Mouse (Mus musculus): ENCODE measurements around the gene Ctrb1.

Ctrb1 gene

GRCm38 (mm10) chr8:111705222-111705621, 14.4 kb upstream of the Ctrb1 start:
- Histone ChIP-seq H3K27me3 (ENCODE audit: insufficient read depth, low read length) (peaks cover 6% of the 10 kb centered on the region; the same call in 1 of the 2 replicates), H3K9me3 (ENCODE audit: low read length) (no peaks in the 10 kb centered on the region), H3K4me3 (replicated peaks; ENCODE audit: low read length) (0 out of 2 replicates have a peak overlapping the region, but pooled peaks have one; percentile 0), H3K4me1 (replicated peaks; ENCODE audit: low read depth, low read length) (peaks cover 48% of the 10 kb centered on the region), H3K36me3 (ENCODE audit: insufficient read depth, low read length) (peaks cover 21% of the 10 kb centered on the region)
- TF ChIP-seq CTCF (conservative IDR thresholded peaks at IDR 0.05; ENCODE audit: low read length) (no peak), POU5F1 (IDR thresholded peaks at IDR 0.05; ENCODE audit: borderline replicate concordance, low read length) (no peak), NANOG (IDR thresholded peaks at IDR 0.05; ENCODE audit: borderline replicate concordance, low read length) (no peak)

GRCm38 (mm10) chr8:111704585-111704984, 13.8 kb upstream of the Ctrb1 start:
- peaks cover 6% of the 10 kb centered on the region; the same call in 1 of the 2 replicates for H3K27me3 ChIP-seq (ENCODE audit: insufficient read depth, low read length)
- H3K4me3 ChIP-seq (replicated peaks; ENCODE audit: low read length) = no peak overlapping the region
- no peaks in the 10 kb centered on the region for H3K9me3 ChIP-seq (ENCODE audit: low read length)
- peaks cover 52% of the 10 kb centered on the region for H3K4me1 ChIP-seq (replicated peaks; ENCODE audit: low read depth, low read length)
- no peak for TF ChIP-seq POU5F1 (IDR thresholded peaks at IDR 0.05; ENCODE audit: borderline replicate concordance, low read length)
- TF ChIP-seq CTCF (conservative IDR thresholded peaks at IDR 0.05; ENCODE audit: low read length) = no peak
- no peak for TF ChIP-seq NANOG (IDR thresholded peaks at IDR 0.05; ENCODE audit: borderline replicate concordance, low read length)
- peaks cover 15% of the 10 kb centered on the region for H3K36me3 ChIP-seq (ENCODE audit: insufficient read depth, low read length)

DNA sequence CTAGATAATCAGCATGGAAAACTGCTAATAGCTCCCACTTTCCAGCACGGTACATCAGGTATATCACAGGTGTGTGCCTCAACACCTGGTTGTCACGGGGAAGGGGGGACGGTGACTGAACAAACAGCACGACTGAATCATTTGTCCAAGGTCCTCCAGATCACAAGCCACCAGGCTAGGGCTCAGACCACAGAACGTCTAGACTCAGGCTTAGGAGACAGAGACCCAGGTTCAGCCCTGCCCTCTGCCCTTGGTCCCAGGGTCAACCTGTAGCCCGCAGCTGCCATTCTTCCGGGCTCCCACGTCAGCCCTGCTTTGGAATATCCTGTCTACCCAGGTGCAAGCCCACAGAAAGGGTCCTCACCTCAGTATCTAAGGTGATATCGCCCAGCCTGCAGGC, 10.6 kb upstream of the Ctrb1 start:
- no peak overlapping the region for H3K4me3 ChIP-seq (replicated peaks; ENCODE audit: low read length)
- TF ChIP-seq CTCF (conservative IDR thresholded peaks at IDR 0.05; ENCODE audit: low read length) (no peak), NANOG (IDR thresholded peaks at IDR 0.05; ENCODE audit: borderline replicate concordance, low read length) (no peak)
- peaks cover 53% of the 10 kb centered on the region for H3K4me1 ChIP-seq (replicated peaks; ENCODE audit: low read depth, low read length)
- H3K9me3 ChIP-seq (ENCODE audit: low read length) = no peaks in the 10 kb centered on the region
- H3K27me3 ChIP-seq (ENCODE audit: insufficient read depth, low read length) = peaks cover 7% of the 10 kb centered on the region; the same call in 1 of the 2 replicates
- H3K36me3 ChIP-seq (ENCODE audit: insufficient read depth, low read length) = no peaks in the 10 kb centered on the region

DNA sequence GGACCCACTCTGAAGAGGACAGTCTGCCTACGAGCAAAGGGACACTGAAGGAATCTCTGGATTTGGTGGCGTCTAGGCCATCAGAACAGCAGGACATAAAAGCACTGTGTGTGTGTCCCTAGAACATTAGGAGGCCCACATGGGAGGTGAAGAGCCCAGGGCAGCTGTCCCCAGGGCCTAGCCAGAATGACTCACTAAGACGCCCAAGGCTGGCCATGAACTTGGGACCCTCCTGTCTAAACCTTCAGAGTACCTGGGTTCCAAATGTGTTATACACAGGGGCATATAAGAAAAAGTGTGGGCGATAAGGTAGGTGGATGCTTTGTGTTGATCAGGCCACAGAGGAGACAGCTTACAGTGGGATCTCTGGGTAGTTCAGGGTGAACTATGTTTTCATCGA, 9.9 kb upstream of the Ctrb1 start:
- Histone ChIP-seq H3K4me3 (replicated peaks; ENCODE audit: low read length) (no peak overlapping the region), H3K27me3 (ENCODE audit: insufficient read depth, low read length) (peaks cover 9% of the 10 kb centered on the region; the same call in 1 of the 2 replicates), H3K36me3 (ENCODE audit: insufficient read depth, low read length) (no peaks in the 10 kb centered on the region), H3K4me1 (replicated peaks; ENCODE audit: low read depth, low read length) (peaks cover 49% of the 10 kb centered on the region), H3K9me3 (ENCODE audit: low read length) (no peaks in the 10 kb centered on the region)
- TF ChIP-seq CTCF (conservative IDR thresholded peaks at IDR 0.05; ENCODE audit: low read length) = no peak
- no peak for TF ChIP-seq POU5F1 (IDR thresholded peaks at IDR 0.05; ENCODE audit: borderline replicate concordance, low read length)
- TF ChIP-seq NANOG (IDR thresholded peaks at IDR 0.05; ENCODE audit: borderline replicate concordance, low read length) = no peak

GRCm38 (mm10) chr8:111700201-111700600, 9.4 kb upstream of the Ctrb1 start:
- peaks cover 9% of the 10 kb centered on the region; the same call in 1 of the 2 replicates for H3K27me3 ChIP-seq (ENCODE audit: insufficient read depth, low read length)
- H3K4me3 ChIP-seq (replicated peaks; ENCODE audit: low read length) = no peak overlapping the region
- H3K9me3 ChIP-seq (ENCODE audit: low read length) = no peaks in the 10 kb centered on the region
- no peaks in the 10 kb centered on the region for H3K36me3 ChIP-seq (ENCODE audit: insufficient read depth, low read length)
- TF ChIP-seq CTCF (conservative IDR thresholded peaks at IDR 0.05; ENCODE audit: low read length) (no peak), POU5F1 (IDR thresholded peaks at IDR 0.05; ENCODE audit: borderline replicate concordance, low read length) (no peak), NANOG (IDR thresholded peaks at IDR 0.05; ENCODE audit: borderline replicate concordance, low read length) (no peak)
- H3K4me1 ChIP-seq (replicated peaks; ENCODE audit: low read depth, low read length) = peaks cover 46% of the 10 kb centered on the region

DNA sequence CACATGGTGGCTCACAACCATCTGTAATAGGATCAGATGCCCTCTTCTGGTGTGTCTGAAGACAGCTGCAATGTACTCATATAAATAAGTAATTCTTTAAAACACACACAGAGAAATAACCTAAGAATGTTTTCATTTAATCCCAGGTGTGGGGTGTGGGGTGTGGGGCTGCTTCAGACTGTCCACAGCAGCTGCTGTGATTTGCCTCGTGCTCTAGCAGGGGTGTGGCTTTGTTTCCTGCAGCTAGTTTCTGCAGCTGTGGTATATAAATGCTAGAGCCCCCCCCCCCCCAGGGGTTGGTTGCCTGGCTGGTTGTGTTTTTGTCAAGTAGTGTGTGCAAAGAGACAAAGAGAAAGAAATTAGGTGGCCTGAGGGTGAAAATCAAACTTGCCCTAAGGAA, 8.2 kb upstream of the Ctrb1 start:
- H3K4me3 ChIP-seq (replicated peaks; ENCODE audit: low read length) = no peak overlapping the region
- peaks cover 35% of the 10 kb centered on the region for H3K4me1 ChIP-seq (replicated peaks; ENCODE audit: low read depth, low read length)
- no peaks in the 10 kb centered on the region for H3K9me3 ChIP-seq (ENCODE audit: low read length)
- TF ChIP-seq POU5F1 (IDR thresholded peaks at IDR 0.05; ENCODE audit: borderline replicate concordance, low read length) (no peak), CTCF (conservative IDR thresholded peaks at IDR 0.05; ENCODE audit: low read length) (no peak), NANOG (IDR thresholded peaks at IDR 0.05; ENCODE audit: borderline replicate concordance, low read length) (no peak)
- no peaks in the 10 kb centered on the region for H3K36me3 ChIP-seq (ENCODE audit: insufficient read depth, low read length)
- H3K27me3 ChIP-seq (ENCODE audit: insufficient read depth, low read length) = peaks cover 9% of the 10 kb centered on the region; the same call in 1 of the 2 replicates

DNA sequence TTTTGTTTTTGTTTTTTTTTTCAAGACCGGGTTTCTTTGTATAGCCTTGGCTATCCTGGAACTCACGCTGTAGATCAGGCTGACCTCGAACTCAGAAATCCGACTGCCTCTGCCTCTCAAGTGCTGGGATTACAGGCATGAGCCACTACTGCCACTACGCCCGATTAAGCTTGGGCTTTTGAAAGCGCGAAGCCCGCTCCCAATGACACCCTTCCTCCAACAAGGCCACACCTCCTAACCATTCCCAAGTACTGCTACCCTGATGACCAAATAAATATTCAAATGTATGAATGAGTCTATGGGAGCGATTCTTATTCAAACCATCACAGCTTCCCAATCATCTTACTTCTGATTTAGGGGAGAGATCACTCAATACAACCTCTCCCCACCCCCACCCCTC, 6.8 kb upstream of the Ctrb1 start:
- peaks cover 40% of the 10 kb centered on the region for H3K4me1 ChIP-seq (replicated peaks; ENCODE audit: low read depth, low read length)
- no peaks in the 10 kb centered on the region for H3K9me3 ChIP-seq (ENCODE audit: low read length)
- no peaks in the 10 kb centered on the region for H3K36me3 ChIP-seq (ENCODE audit: insufficient read depth, low read length)
- no peak overlapping the region for H3K4me3 ChIP-seq (replicated peaks; ENCODE audit: low read length)
- TF ChIP-seq CTCF (conservative IDR thresholded peaks at IDR 0.05; ENCODE audit: low read length) (no peak), NANOG (IDR thresholded peaks at IDR 0.05; ENCODE audit: borderline replicate concordance, low read length) (no peak), POU5F1 (IDR thresholded peaks at IDR 0.05; ENCODE audit: borderline replicate concordance, low read length) (no peak)
- 0 out of 2 replicates have a peak, but pooled peaks cover 3% of the 10 kb centered on the region for H3K27me3 ChIP-seq (ENCODE audit: insufficient read depth, low read length)

- Histone ChIP-seq H3K9me3 (ENCODE audit: low read length) (no peaks in the 10 kb centered on the region), H3K36me3 (ENCODE audit: insufficient read depth, low read length) (no peaks in the 10 kb centered on the region), H3K27me3 (ENCODE audit: insufficient read depth, low read length) (0 out of 2 replicates have a peak, but pooled peaks cover 3% of the 10 kb centered on the region), H3K4me1 (replicated peaks; ENCODE audit: low read depth, low read length) (peaks cover 32% of the 10 kb centered on the region), H3K4me3 (replicated peaks; ENCODE audit: low read length) (no peak overlapping the region)
- no peak for TF ChIP-seq NANOG (IDR thresholded peaks at IDR 0.05; ENCODE audit: borderline replicate concordance, low read length)
- TF ChIP-seq POU5F1 (IDR thresholded peaks at IDR 0.05; ENCODE audit: borderline replicate concordance, low read length) = no peak
- no peak for TF ChIP-seq CTCF (conservative IDR thresholded peaks at IDR 0.05; ENCODE audit: low read length)
Observed at GRCm38 (mm10) chr8:111695441-111695840, 4.6 kb upstream of the Ctrb1 start.

GRCm38 (mm10) chr8:111693261-111693741, 2.5 kb upstream of the Ctrb1 start:
- TF ChIP-seq CTCF (conservative IDR thresholded peaks at IDR 0.05; ENCODE audit: low read length) (no peak), POU5F1 (IDR thresholded peaks at IDR 0.05; ENCODE audit: borderline replicate concordance, low read length) (no peak), NANOG (IDR thresholded peaks at IDR 0.05; ENCODE audit: borderline replicate concordance, low read length) (no peak)
- 0 out of 2 replicates have a peak, but pooled peaks cover 3% of the 10 kb centered on the region for H3K27me3 ChIP-seq (ENCODE audit: insufficient read depth, low read length)
- no peaks in the 10 kb centered on the region for H3K9me3 ChIP-seq (ENCODE audit: low read length)

More at GRCm38 (mm10) chr8:111693261-111693741, 2.5 kb upstream of the Ctrb1 start:
- no peaks in the 10 kb centered on the region for H3K36me3 ChIP-seq (ENCODE audit: insufficient read depth, low read length)
- no peak overlapping the region for H3K4me3 ChIP-seq (replicated peaks; ENCODE audit: low read length)
- peaks cover 20% of the 10 kb centered on the region for H3K4me1 ChIP-seq (replicated peaks; ENCODE audit: low read depth, low read length)

Measured in E14TG2a.4 (cell line).